In the genomic region with DNA sequence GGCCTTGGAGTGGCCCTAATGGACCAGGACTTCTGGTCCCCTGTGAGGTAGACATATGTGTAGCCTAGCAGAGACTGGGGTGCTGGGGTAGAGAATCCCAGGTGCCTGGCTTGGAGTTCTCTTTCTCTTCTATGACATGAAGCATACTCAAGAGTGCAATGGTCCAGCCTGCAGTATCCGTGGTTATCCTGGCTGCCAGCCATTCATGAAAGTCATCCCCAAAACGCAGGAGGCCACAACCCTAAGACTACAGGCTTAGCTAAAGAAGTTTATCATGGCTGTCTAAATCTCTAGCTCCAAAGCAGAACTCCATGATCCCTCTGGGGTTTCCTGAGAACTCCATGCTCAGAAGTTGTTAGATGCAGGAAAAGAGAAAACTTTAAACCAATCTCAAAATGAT, we compare ENCODE assay signal across 12 mouse cellular contexts.
"Had no signal": no experiment of that assay in that cellular context is flagged by ENCODE, and none has a peak within 500 bp of the region (broad histone marks: within the 10 kb centered on the region; RNA-seq: fewer than 3 reads in every experiment).

No protein-coding gene starts in this region.

- DNase-seq: retina, postnatal 1 day; right cerebral cortex, adult 18-20 months; right cerebral cortex, postnatal 14 days; right cerebral cortex, postnatal 25 days; right cerebral cortex, postnatal 4 days; spleen, adult 18-20 months; thymus, adult 18-20 months; thymus, adult 2 months; thymus, postnatal 14 days; thymus, postnatal 25 days; thymus, postnatal 36 days; thymus, postnatal 4 days had no signal
